Mouse (Mus musculus): Measurements from ENCODE around the gene Atp5d. TPM values are rescaled to one million over a fixed set of nuclear protein-coding genes. Genes with fewer than 3 reads are reported as not detected.

Atp5d gene
- polyA plus RNA-seq, 1 experiment from 2014 or later: 396 TPM

GRCm38 (mm10) chr10:80144864-80145838 lies 6.7 kb downstream of the Atp5d start:
- WGBS: 74% methylated on average over 20 of the region's 20 CpGs
- Histone ChIP-seq H3K36me3 (peaks cover 34% of the 10 kb centered on the region), H3K4me3 (peak overlapping the region; percentile 5; the same call in 1 of the 2 replicates), H3K27me3 (replicated peaks) (no peaks in the 10 kb centered on the region), H3K4me1 (peaks cover 49% of the 10 kb centered on the region), H3K9ac (peak overlapping the region; percentile 35), H3K9me3 (no peaks in the 10 kb centered on the region), H3K4me2 (replicated peaks) (0 out of 2 replicates have a peak overlapping the region, but pooled peaks have one; percentile 9), H3K27ac (no peak overlapping the region)
- no peak for ATAC-seq (ENCODE audit: low FRiP score, low read depth)

- ATAC-seq (ENCODE audit: low FRiP score, low read depth): no peak
- Histone ChIP-seq H3K36me3 (peaks cover 34% of the 10 kb centered on the region), H3K27me3 (replicated peaks) (no peaks in the 10 kb centered on the region), H3K4me1 (peaks cover 44% of the 10 kb centered on the region), H3K9ac (peak overlapping the region; percentile 35), H3K4me3 (no peak overlapping the region), H3K27ac (no peak overlapping the region), H3K4me2 (replicated peaks) (peak overlapping the region; percentile 9; the same call in 1 of the 2 replicates), H3K9me3 (no peaks in the 10 kb centered on the region)
- 89% methylated on average over 6 of the region's 6 CpGs for WGBS
Measured at GRCm38 (mm10) chr10:80145896-80146295, 7.5 kb downstream of the Atp5d start.

GRCm38 (mm10) chr10:80146568-80147011 lies 8.2 kb downstream of the Atp5d start:
- no peak for ATAC-seq (ENCODE audit: low FRiP score, low read depth)
- H3K27ac ChIP-seq: 0 out of 2 replicates have a peak overlapping the region, but pooled peaks have one; percentile 22
- peaks cover 38% of the 10 kb centered on the region for H3K36me3 ChIP-seq
- peaks cover 40% of the 10 kb centered on the region for H3K4me1 ChIP-seq
- no peaks in the 10 kb centered on the region for H3K27me3 ChIP-seq (replicated peaks)
- H3K9me3 ChIP-seq: no peaks in the 10 kb centered on the region
- WGBS: 74% methylated on average over 4 of the region's 4 CpGs
- no peak overlapping the region for H3K4me3 ChIP-seq
- peak overlapping the region; percentile 4; the same call in 1 of the 2 replicates for H3K4me2 ChIP-seq (replicated peaks)
- no peak overlapping the region for H3K9ac ChIP-seq

GRCm38 (mm10) chr10:80147146-80147718 lies 8.8 kb downstream of the Atp5d start:
- Histone ChIP-seq H3K27me3 (replicated peaks) (no peaks in the 10 kb centered on the region), H3K9ac (peak overlapping the region; percentile 100), H3K27ac (peak overlapping the region; percentile 98; the same call in 1 of the 2 replicates), H3K36me3 (peaks cover 44% of the 10 kb centered on the region), H3K9me3 (no peaks in the 10 kb centered on the region), H3K4me2 (replicated peaks) (peak overlapping the region; percentile 91), H3K4me3 (0 out of 2 replicates have a peak overlapping the region, but pooled peaks have one; percentile 99), H3K4me1 (peaks cover 46% of the 10 kb centered on the region)
- 75% methylated on average over 5 of the region's 5 CpGs for WGBS
- no peak for ATAC-seq (ENCODE audit: low FRiP score, low read depth)

- Histone ChIP-seq H3K9ac (peak within 1 kb of the TSS; percentile 100), H3K4me1 (peaks cover 48% of the 10 kb centered on the region), H3K4me2 (replicated peaks) (peak within 1 kb of the TSS; percentile 91), H3K36me3 (peaks cover 51% of the 10 kb centered on the region), H3K27ac (peak within 1 kb of the TSS; percentile 98), H3K9me3 (no peaks in the 10 kb centered on the region), H3K4me3 (peak within 1 kb of the TSS; percentile 99), H3K27me3 (replicated peaks) (no peaks in the 10 kb centered on the region)
- ATAC-seq (ENCODE audit: low FRiP score, low read depth): peak; percentile 6
- under 1% methylated on average over 41 of the region's 42 CpGs for whole genome bisulfite sequencing
Measured at GRCm38 (mm10) chr10:80147719-80148601, 9.5 kb downstream of the Atp5d start, which contains the start of gene Midn. Gene Midn, plus strand, starts transcription at chr10:80148272.

- H3K27me3 ChIP-seq (replicated peaks): no peaks in the 10 kb centered on the region
- no peaks in the 10 kb centered on the region for H3K9me3 ChIP-seq
- H3K4me2 ChIP-seq (replicated peaks): peak overlapping the region; percentile 91
- H3K4me3 ChIP-seq: peak overlapping the region; percentile 99
- ATAC-seq (ENCODE audit: low FRiP score, low read depth): peak; percentile 31
- H3K9ac ChIP-seq: peak overlapping the region; percentile 100
- peaks cover 54% of the 10 kb centered on the region for H3K36me3 ChIP-seq
- H3K4me1 ChIP-seq: peaks cover 48% of the 10 kb centered on the region
- peak overlapping the region; percentile 98 for H3K27ac ChIP-seq
- whole genome bisulfite sequencing: under 1% methylated on average over 57 of the region's 57 CpGs
Measured at GRCm38 (mm10) chr10:80148610-80149290, 10.3 kb downstream of the Atp5d start.

GRCm38 (mm10) chr10:80149291-80150225 lies 11.1 kb downstream of the Atp5d start:
- Histone ChIP-seq H3K9me3 (no peaks in the 10 kb centered on the region), H3K4me3 (peak overlapping the region; percentile 99), H3K27me3 (replicated peaks) (no peaks in the 10 kb centered on the region), H3K4me2 (replicated peaks) (peak overlapping the region; percentile 91), H3K9ac (peak overlapping the region; percentile 100), H3K36me3 (peaks cover 55% of the 10 kb centered on the region), H3K4me1 (peaks cover 54% of the 10 kb centered on the region), H3K27ac (peak overlapping the region; percentile 99)
- under 1% methylated on average over 85 of the region's 88 CpGs for WGBS
- ATAC-seq (ENCODE audit: low FRiP score, low read depth): peak; percentile 78

- WGBS: 1% methylated on average over 70 of the region's 71 CpGs
- H3K9me3 ChIP-seq: no peaks in the 10 kb centered on the region
- H3K4me3 ChIP-seq: peak overlapping the region; percentile 99
- H3K27ac ChIP-seq: peak overlapping the region; percentile 99
- H3K4me2 ChIP-seq (replicated peaks): peak overlapping the region; percentile 91
- ATAC-seq (ENCODE audit: low FRiP score, low read depth): 0 out of 2 replicates have a peak, but pooled peaks have one; percentile 4
- H3K9ac ChIP-seq: peak overlapping the region; percentile 100
- H3K4me1 ChIP-seq: peaks cover 57% of the 10 kb centered on the region
- H3K27me3 ChIP-seq (replicated peaks): no peaks in the 10 kb centered on the region
- H3K36me3 ChIP-seq: peaks cover 55% of the 10 kb centered on the region
Measured at GRCm38 (mm10) chr10:80150226-80151210, 12.1 kb downstream of the Atp5d start.

- under 1% methylated on average over 25 of the region's 26 CpGs for WGBS
- H3K36me3 ChIP-seq: peaks cover 55% of the 10 kb centered on the region
Measured at GRCm38 (mm10) chr10:80151211-80152034, 13.0 kb downstream of the Atp5d start.

More at GRCm38 (mm10) chr10:80151211-80152034, 13.0 kb downstream of the Atp5d start:
- peaks cover 57% of the 10 kb centered on the region for H3K4me1 ChIP-seq
- peak overlapping the region; percentile 99 for H3K4me3 ChIP-seq
- no peaks in the 10 kb centered on the region for H3K9me3 ChIP-seq
- peak overlapping the region; percentile 99 for H3K27ac ChIP-seq
- no peak for ATAC-seq (ENCODE audit: low FRiP score, low read depth)
- peak overlapping the region; percentile 100 for H3K9ac ChIP-seq
- H3K4me2 ChIP-seq (replicated peaks): peak overlapping the region; percentile 91
- no peaks in the 10 kb centered on the region for H3K27me3 ChIP-seq (replicated peaks)

All from neural tube, embryonic 12.5 days (tissue).